Mouse (Mus musculus) heart, postnatal 0 days (tissue): ENCODE measurements around the gene Rac1.

Experiments used
- CTCF ChIP-seq: IDR thresholded peaks from 2 replicates; pipeline ENCODE4 v1.5.1; 2016; ENCODE audit warnings: antibody characterized with exemption, control low read depth, low read depth
- EP300 ChIP-seq: IDR thresholded peaks from 2 replicates; pipeline ENCODE4 v1.6.1; 2016; ENCODE audit warnings: antibody characterized with exemption, low read depth

GRCm38 (mm10) chr5:143509737-143510136 lies 18.1 kb downstream of the Rac1 start:
- TF ChIP-seq CTCF (no peak), EP300 (no peak)
